Mouse (Mus musculus) layer of hippocampus, adult 8-10 months (tissue): Measurements from ENCODE around the gene Pde4a. TPM values are rescaled to one million over a fixed set of nuclear protein-coding genes. Genes with fewer than 3 reads are reported as not detected.

Source experiments
- DNase-seq, 2 experiments: peaks; one replicate each; pipeline ENCODE4 v3.0.0; 2022; ENCODE audit warnings: low spot score in 2 of 2
- total RNA-seq, 4 experiments: library from RNA; stranded (reverse); gene quantifications; 2 replicates each; pipeline ENCODE4 v1.2.4; 2022

Gene Pde4a
- total RNA-seq, 4 experiments from 2014 or later = 86.6 to 99.1 (median 93.6) TPM

- DNase-seq = no peak
Measured at GRCm38 (mm10) chr9:21148427-21148826, 17.1 kb upstream of the Pde4a start.

- DNase-seq = no peak
Measured at GRCm38 (mm10) chr9:21149077-21149653, 16.3 kb upstream of the Pde4a start.

- DNase-seq = peak; percentile 88 to 89
Measured at GRCm38 (mm10) chr9:21149654-21150419, 15.7 kb upstream of the Pde4a start, which contains the start of gene Cdc37. Gene Cdc37, minus strand, starts transcription at chr9:21149982.

GRCm38 (mm10) chr9:21152715-21153114, 12.8 kb upstream of the Pde4a start:
- DNase-seq = peak; percentile 70 to 79

- no peak for DNase-seq
Measured at GRCm38 (mm10) chr9:21153331-21153730, 12.2 kb upstream of the Pde4a start.

GRCm38 (mm10) chr9:21153833-21154232, 11.7 kb upstream of the Pde4a start:
- DNase-seq = no peak

GRCm38 (mm10) chr9:21154787-21155186, 10.7 kb upstream of the Pde4a start:
- DNase-seq = no peak

- DNase-seq = peak; percentile 89 to 91
Measured at GRCm38 (mm10) chr9:21161209-21161909, 4.2 kb upstream of the Pde4a start.

- DNase-seq = no peak
Measured at GRCm38 (mm10) chr9:21163086-21164050, 2.1 kb upstream of the Pde4a start.

- DNase-seq = peak in 1 of 2 experiments; percentile 44
Measured at GRCm38 (mm10) chr9:21164072-21164471, 1.4 kb upstream of the Pde4a start.

GRCm38 (mm10) chr9:21165952-21166451, 488 bp downstream of the Pde4a start:
- DNase-seq = peak in 1 of 2 experiments; percentile 44

- peak in 1 of 2 experiments; percentile 19 for DNase-seq
Measured at GRCm38 (mm10) chr9:21166516-21166915, 1.0 kb downstream of the Pde4a start.

- DNase-seq = no peak
Measured at GRCm38 (mm10) chr9:21167140-21168097, 1.9 kb downstream of the Pde4a start.

- peak in 1 of 2 experiments; percentile 68 for DNase-seq
Measured at GRCm38 (mm10) chr9:21168161-21169123, 2.9 kb downstream of the Pde4a start.

GRCm38 (mm10) chr9:21169157-21169556, 3.6 kb downstream of the Pde4a start:
- DNase-seq = no peak

GRCm38 (mm10) chr9:21172364-21172763, 6.8 kb downstream of the Pde4a start:
- DNase-seq = no peak

GRCm38 (mm10) chr9:21180402-21180801, 14.9 kb downstream of the Pde4a start:
- DNase-seq = no peak

GRCm38 (mm10) chr9:21180841-21181240, 15.3 kb downstream of the Pde4a start:
- DNase-seq = no peak
